Mouse (Mus musculus): ENCODE data around the gene Six2. TPM values are rescaled to one million over a fixed set of nuclear protein-coding genes. Genes with fewer than 3 reads are reported as not detected.

Gene Six2
- total RNA-seq, 4 experiments from 2014 or later, result 0.63 to 0.98 (median 0.76) TPM

- DNase-seq (ENCODE audit: low spot score in 2 of 2), result no peak
These were observed 23.9 kb downstream of the Six2 start for GRCm38 (mm10) chr17:85664202-85664601.

DNA sequence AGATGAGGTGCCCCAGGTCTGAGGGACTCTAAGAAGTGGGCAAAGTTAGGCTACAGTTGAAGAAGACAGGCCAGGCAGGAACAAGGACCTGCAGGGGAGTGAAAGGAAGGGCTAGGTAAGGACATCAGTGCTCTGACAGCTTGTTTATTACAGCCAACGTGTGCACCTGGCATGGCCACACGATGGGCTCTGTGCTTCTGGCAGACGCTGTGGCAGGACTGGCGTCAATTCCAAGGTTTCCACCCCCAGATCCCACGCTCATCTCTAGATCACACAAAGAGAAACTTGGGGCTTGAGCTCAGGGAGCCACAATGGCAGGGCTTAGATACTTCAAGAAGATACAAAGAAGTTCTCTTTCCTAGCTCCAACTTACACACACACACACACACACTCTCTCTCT, 26.6 kb downstream of the Six2 start:
- DNase-seq (ENCODE audit: low spot score in 2 of 2), result no peak

DNA sequence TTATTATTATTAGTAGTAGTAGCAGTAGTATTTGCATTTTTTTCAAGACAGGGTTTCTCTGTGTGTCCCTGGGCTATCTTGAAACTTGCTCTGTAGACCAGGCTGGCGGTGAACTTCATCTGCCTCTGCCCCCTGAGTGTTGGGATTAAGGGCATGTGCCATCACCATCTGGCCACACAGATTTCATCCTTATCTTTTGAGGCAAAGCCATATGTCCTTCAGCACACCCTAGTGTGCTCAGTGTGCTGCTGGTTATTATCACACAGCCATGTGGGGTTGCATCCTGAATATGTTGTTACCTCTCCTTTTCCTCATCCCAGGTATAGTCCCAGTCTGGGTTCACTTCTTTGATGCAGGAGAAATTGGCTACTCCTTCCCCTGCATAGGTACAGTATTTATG, 28.1 kb downstream of the Six2 start:
- DNase-seq (ENCODE audit: low spot score in 2 of 2), result no peak

GRCm38 (mm10) chr17:85645718-85646665, 42.1 kb downstream of the Six2 start:
- DNase-seq (ENCODE audit: low spot score in 2 of 2), result no peak

DNA sequence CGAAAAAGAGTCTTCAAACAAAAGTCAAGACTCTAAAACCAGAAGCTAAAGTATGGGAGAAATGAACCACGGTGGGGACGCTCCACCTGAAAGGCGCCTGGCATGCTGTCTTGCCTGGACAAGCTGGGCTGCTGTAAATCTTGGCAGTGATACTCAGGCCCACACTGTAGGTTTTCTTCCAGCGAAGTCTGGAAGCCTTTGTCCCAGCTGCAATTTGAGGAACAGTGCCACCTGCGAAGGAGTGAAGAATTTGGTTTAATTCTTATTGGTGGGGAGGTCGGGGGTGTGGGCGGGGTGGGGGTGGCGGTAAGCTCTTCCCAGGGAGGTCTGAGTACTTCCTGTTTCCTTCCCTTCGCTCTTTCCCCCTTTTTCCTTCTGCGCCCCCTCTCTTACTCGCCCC, 42.8 kb downstream of the Six2 start:
- no peak for DNase-seq (ENCODE audit: low spot score in 2 of 2)

DNA sequence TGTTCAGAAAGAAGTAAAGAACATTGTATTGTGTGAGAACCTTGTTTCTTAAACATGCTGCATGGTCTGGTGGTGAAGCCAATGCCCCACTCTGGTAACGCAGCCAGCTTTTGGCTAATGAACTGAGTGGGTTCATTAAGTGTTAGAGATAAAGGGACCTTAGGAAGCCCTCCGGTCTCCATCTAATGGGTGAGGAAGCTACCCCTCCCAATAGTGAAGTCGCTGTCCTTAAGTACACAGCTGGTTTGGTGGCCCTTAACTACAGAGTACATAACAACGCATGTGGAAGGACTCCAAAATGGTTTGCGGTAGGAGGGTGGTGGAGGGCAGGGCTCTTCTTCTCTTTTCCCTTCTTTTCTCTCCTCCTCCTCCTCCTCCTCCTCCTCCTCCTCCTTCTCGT, 50.2 kb downstream of the Six2 start:
- no peak for DNase-seq (ENCODE audit: low spot score in 2 of 2)

Other genes with a start within 250 kb of the Six2 start
- 10 to 100 TPM; 11.3 to 16.9 (median 12.1) TPM for gene Six3, start 74.7 kb downstream of the Six2 start, total RNA-seq (2022)